Mouse (Mus musculus): ENCODE measurements around the gene Gpc2. TPM values are rescaled to one million over a fixed set of nuclear protein-coding genes. Genes with fewer than 3 reads are reported as not detected.

Gene Gpc2
- total RNA-seq, 1 experiment from 2014 or later: 1.1 TPM

- no peak for DNase-seq
Measured at GRCm38 (mm10) chr5:138262001-138262400, 17.8 kb downstream of the Gpc2 start.

- DNase-seq: no peak
Measured at GRCm38 (mm10) chr5:138260834-138261233, 19.0 kb downstream of the Gpc2 start.

GRCm38 (mm10) chr5:138260051-138260450 lies 19.8 kb downstream of the Gpc2 start:
- DNase-seq: no peak

- DNase-seq: no peak
Measured at GRCm38 (mm10) chr5:138258993-138259392, 20.8 kb downstream of the Gpc2 start.

GRCm38 (mm10) chr5:138258542-138258941 lies 21.3 kb downstream of the Gpc2 start:
- peak; percentile 72 for DNase-seq

- DNase-seq: no peak
Measured at GRCm38 (mm10) chr5:138258078-138258477, 21.7 kb downstream of the Gpc2 start.

GRCm38 (mm10) chr5:138257585-138257978 lies 22.2 kb downstream of the Gpc2 start:
- no peak for DNase-seq

- no peak for DNase-seq
Measured at GRCm38 (mm10) chr5:138256966-138257584, 22.7 kb downstream of the Gpc2 start.

GRCm38 (mm10) chr5:138256094-138256467 lies 23.7 kb downstream of the Gpc2 start:
- no peak for DNase-seq

GRCm38 (mm10) chr5:138255353-138256093 lies 24.3 kb downstream of the Gpc2 start, which contains the start of gene Lamtor4:
Gene Lamtor4, plus strand, starts transcription at chr5:138255482.
- peak; percentile 96 for DNase-seq

- DNase-seq: no peak
Measured at GRCm38 (mm10) chr5:138253061-138253460, 26.7 kb downstream of the Gpc2 start.

GRCm38 (mm10) chr5:138251144-138251543 lies 28.7 kb downstream of the Gpc2 start:
- no peak for DNase-seq

GRCm38 (mm10) chr5:138241511-138241910 lies 38.3 kb downstream of the Gpc2 start:
- DNase-seq: peak; percentile 69

- DNase-seq: no peak
Measured at GRCm38 (mm10) chr5:138234224-138234623, 45.6 kb downstream of the Gpc2 start.

GRCm38 (mm10) chr5:138233778-138234177 lies 46.0 kb downstream of the Gpc2 start:
- DNase-seq: no peak

- DNase-seq: no peak
Measured at GRCm38 (mm10) chr5:138229511-138229910, 50.3 kb downstream of the Gpc2 start.

- DNase-seq: peak; percentile 66
Measured at GRCm38 (mm10) chr5:138228026-138228425, 51.8 kb downstream of the Gpc2 start.

- DNase-seq: no peak
Measured at GRCm38 (mm10) chr5:138227367-138227766, 52.4 kb downstream of the Gpc2 start.

- DNase-seq: no peak
Measured at GRCm38 (mm10) chr5:138226491-138226890, 53.3 kb downstream of the Gpc2 start.

GRCm38 (mm10) chr5:138225700-138226099 lies 54.1 kb downstream of the Gpc2 start, which contains the start of gene Nxpe5:
Gene Nxpe5, plus strand, starts transcription at chr5:138225898.
- DNase-seq: no peak
